Mouse (Mus musculus) megakaryocyte, embryonic 14.5 days (primary cell): Measurements from ENCODE around the gene Gm4737.

Source experiments
- FLI1 ChIP-seq: IDR thresholded peaks from 2 replicates; pipeline ENCODE4 v1.6.1; 2012; ENCODE audit warnings: low read length, inconsistent platforms, mixed read lengths
- GATA1 ChIP-seq: IDR thresholded peaks from 3 replicates; pipeline ENCODE4 v1.6.1; 2012; ENCODE audit warnings: mixed read lengths, low read length, inconsistent platforms, borderline replicate concordance

DNA sequence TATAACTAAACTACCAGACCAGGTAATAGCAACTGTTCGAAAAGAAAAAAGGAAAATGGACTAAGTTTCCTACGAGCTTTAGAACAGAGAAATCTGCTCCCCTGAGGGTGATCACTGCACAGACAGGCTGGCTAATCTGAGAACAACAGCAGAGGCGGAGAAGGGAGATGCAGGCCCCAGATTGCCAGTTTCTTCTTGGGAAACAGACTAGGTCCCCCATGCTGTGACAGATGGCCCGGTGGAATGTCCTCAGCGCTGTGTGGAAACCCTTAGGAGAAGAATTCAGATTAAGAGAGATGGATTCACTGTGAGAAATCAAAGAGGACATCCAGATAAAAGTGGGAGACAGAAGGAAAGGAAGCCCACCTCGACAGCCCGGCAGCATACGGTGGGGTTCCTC, 45.3 kb downstream of the Gm4737 start:
- TF ChIP-seq FLI1, result no peak
- no peak for TF ChIP-seq GATA1
